Mouse (Mus musculus) kidney, postnatal 25 days (tissue): ENCODE measurements at regions not wholly inside any gene's neighbourhood (a gene's known extent, or its start where the extent isn't known, plus 50 kb on each side); places are given as distances from the start of the nearest gene placed in this dataset.

ENCODE experiments used
- DNase-seq, 2 experiments: peaks; one replicate each; pipeline ENCODE4 v3.0.0; 2021; ENCODE audit warnings: mixed read lengths in 2 of 2

- DNase-seq: no peak
Measured at GRCm38 (mm10) chr14:15273107-15273506, 165.7 kb downstream of the Lrrc3b start.

DNA sequence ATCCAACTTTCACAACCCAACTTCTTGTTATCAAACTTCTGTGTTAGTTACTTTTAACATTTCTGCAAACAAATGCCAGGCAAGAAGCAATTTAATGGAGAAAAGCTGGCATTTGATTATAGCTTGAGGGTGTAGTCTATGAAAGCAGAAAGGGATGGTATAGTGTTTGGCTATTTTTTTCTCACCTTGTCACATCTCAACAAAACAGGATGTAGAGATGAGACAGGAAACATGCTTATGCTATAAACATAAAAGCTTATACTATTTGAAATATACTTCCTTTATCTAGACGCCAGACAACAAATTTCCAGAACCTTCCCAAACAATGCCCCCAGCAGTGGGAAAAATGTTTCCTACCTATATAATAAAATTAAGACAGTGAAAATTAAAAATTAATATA is 166.4 kb downstream of the Lrrc3b start:
- no peak for DNase-seq

DNA sequence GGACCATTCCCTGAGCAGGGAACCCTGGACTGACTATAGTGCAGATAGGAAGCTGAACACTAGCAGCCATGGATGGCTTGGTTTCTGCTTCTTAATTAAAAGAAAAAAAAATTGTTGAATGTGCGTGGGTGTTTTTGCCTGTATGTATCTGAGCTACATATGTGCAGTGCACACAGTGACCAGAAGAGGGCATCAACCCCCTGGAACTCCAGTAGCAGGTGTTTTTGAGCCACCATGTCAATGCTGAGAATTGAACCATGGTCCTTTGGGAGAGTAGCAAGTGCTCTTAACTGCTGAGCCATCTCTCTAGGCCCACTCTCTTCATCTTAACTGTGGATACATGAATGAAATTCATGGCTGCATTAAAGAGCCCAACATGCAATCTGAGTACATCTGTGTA is 172.5 kb downstream of the Lrrc3b start:
- peak in 1 of 2 experiments; percentile 23 for DNase-seq

DNA sequence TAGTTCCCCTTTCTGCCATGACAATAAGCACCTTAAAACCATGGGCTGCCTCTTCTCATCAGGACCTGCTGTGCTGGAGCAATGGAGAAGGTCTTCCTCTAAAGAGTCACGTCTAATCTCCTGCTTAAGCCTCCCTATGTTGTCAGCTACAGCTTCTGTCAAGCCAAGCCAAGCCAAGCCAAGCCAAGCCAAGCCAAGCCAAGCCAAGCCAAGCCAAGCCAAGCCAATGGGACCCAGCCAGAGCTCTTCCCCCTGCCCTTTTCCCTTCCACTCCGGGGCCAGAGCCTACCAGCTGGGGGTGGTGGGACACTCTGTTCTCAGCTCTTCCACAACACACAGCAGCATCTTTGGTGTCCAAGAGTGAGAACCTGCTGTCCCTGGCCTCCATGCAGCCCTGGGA is 175.8 kb downstream of the Lrrc3b start:
- DNase-seq: no peak

DNA sequence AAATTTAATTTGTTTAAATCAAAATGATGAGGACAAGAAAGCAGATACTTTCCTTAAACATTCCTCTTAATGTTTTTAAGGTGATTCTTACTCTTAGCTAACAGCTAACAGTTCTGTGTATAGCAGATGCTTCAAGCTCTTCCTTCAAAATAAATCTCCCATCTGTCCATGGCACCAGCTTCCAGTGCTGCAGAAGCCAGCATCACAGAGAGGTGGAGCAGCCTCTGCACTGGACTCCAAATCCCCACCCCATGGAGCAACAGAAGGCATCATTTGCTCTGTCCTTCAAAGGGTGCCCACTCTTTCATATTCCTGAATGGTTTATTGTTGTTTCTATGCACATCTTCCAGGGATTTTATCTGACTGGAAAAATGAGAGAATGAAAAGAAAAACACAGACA is 183.1 kb downstream of the Lrrc3b start:
- DNase-seq: no peak

DNA sequence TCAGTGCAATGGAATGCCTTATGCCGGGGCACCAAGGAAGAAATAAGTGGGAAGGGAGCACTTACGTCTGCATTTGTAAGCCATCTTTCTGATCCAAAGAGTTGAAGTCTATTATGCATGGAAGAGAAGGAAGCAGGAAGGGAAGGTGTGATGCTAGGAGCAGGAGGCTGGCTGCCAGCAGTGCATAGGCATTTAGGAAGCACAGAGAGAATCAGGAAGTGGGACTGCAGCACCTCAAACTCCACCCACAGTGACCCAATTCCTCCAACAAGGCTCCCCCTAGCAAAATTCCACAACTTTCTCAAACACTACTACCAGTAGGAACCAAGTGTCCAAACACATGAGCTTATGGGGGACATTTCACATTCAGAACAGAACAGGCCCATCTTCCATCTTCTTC is 233.2 kb downstream of the Lrrc3b start:
- no peak for DNase-seq

DNA sequence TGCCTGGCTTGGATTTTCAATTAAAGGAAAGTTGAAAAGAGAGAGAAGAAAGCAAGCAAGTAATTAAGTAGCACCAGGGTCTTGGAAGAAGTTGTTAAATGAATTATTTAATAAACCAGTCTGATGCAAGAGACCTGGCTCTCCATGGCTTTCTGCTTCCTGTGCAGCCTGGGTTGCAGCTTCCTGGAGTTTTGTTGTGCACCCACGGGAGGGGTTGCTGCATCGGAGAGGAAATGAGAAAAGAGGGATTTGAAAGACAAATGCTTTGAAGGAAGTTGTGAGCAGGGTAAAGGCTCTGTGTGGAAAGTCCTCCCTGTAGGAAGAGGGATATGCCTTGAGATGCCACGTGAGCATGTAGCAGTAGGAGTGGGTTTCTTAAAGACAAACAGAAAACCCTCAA is 234.5 kb downstream of the Lrrc3b start:
- DNase-seq: no peak
